Mouse (Mus musculus): Measurements from ENCODE around the gene Lpar3. TPM values are rescaled to one million over a fixed set of nuclear protein-coding genes. Genes with fewer than 3 reads are reported as not detected.

Gene Lpar3
- polyA plus RNA-seq, 1 experiment = 12.8 TPM

DNA sequence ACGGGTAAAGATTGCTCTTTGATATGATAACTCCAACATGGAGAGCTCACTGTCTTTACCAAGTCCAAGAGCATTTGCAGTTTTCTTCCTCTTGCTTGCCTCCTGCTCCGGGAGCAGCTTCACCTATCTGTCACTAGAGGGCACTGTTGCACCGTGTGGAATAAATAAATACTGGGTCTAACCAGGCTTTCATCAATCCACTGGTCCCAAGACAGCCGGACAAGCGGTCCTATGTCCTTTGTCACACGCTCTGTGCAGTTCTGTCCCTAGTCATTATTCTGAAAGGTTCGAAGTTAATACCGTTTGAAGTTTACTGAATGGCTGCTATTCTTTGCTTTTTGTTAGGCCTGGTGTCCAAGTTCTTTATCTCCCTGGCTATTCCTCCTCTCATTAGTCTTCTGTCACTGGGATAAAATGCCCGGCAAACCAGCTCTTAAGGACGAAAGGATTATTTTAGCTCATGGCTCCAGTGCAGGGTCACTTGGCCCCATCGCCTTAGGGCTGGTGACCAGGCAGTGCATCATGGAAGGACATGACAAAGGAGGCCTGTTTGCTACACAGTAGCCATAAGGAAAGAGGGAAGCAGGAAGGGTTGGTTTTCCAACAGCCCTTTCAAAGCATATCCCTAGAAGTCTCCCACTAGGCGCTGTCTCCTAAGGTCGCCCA, 35.6 kb upstream of the Lpar3 start:
- WGBS = 38% methylated on average over 13 of the region's 13 CpGs
- Histone ChIP-seq H3K27me3 (ENCODE audit: control insufficient read depth, insufficient read depth, low read length) (no peaks in the 10 kb centered on the region), H3K27ac (ENCODE audit: insufficient read depth, low read depth, low read length) (no peak overlapping the region), H3K4me1 (ENCODE audit: control insufficient read depth, insufficient read depth, insufficient read length, low read length) (no peaks in the 10 kb centered on the region), H3K4me3 (ENCODE audit: low read depth, low read length) (no peak overlapping the region), H3K36me3 (ENCODE audit: control insufficient read depth, insufficient read depth, low read length) (peaks cover 19% of the 10 kb centered on the region)
- TF ChIP-seq CTCF (IDR thresholded peaks at IDR 0.05; ENCODE audit: extremely low read depth, insufficient read length, insufficient replicate concordance, low read depth, low read length) = peak; percentile 87; the same call in 1 of the 2 replicates
- TF ChIP-seq POLR2A (IDR thresholded peaks at IDR 0.05; ENCODE audit: low read depth, low read length) = no peak

DNA sequence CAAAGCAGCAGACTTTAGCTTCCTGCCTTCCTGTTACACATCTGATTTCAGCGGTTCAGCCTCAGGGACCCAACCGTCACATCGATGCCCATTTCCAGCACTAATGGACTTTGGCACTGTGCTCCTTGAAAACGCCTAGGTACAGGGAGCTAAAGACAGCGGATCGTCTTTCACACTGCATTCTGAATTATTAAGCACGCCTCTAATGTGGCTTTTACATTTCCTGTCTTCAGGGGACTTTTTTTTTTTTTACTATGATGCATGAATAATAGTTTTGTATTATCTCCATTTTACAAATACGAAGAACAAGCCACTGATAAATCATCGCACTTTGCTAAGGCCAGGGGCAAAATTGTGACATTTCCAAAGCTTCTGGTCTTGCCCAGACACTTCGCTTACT, 34.7 kb upstream of the Lpar3 start:
- peaks cover 17% of the 10 kb centered on the region for H3K36me3 ChIP-seq (ENCODE audit: control insufficient read depth, insufficient read depth, low read length)
- no peaks in the 10 kb centered on the region for H3K4me1 ChIP-seq (ENCODE audit: control insufficient read depth, insufficient read depth, insufficient read length, low read length)
- no peak overlapping the region for H3K4me3 ChIP-seq (ENCODE audit: low read depth, low read length)
- 89% methylated on average over 10 of the region's 10 CpGs for WGBS
- no peak overlapping the region for H3K27ac ChIP-seq (ENCODE audit: insufficient read depth, low read depth, low read length)
- H3K27me3 ChIP-seq (ENCODE audit: control insufficient read depth, insufficient read depth, low read length) = no peaks in the 10 kb centered on the region
- TF ChIP-seq POLR2A (IDR thresholded peaks at IDR 0.05; ENCODE audit: low read depth, low read length) (no peak), CTCF (IDR thresholded peaks at IDR 0.05; ENCODE audit: extremely low read depth, insufficient read length, insufficient replicate concordance, low read depth, low read length) (no peak)

GRCm38 (mm10) chr3:146189933-146190332, 30.8 kb upstream of the Lpar3 start:
- H3K27me3 ChIP-seq (ENCODE audit: control insufficient read depth, insufficient read depth, low read length) = no peaks in the 10 kb centered on the region
- 84% methylated on average over 10 of the region's 10 CpGs for WGBS
- 0 out of 2 replicates have a peak, but pooled peaks cover 4% of the 10 kb centered on the region for H3K36me3 ChIP-seq (ENCODE audit: control insufficient read depth, insufficient read depth, low read length)
- H3K4me1 ChIP-seq (ENCODE audit: control insufficient read depth, insufficient read depth, insufficient read length, low read length) = no peaks in the 10 kb centered on the region
- no peak for TF ChIP-seq CTCF (IDR thresholded peaks at IDR 0.05; ENCODE audit: extremely low read depth, insufficient read length, insufficient replicate concordance, low read depth, low read length)
- TF ChIP-seq POLR2A (IDR thresholded peaks at IDR 0.05; ENCODE audit: low read depth, low read length) = no peak
- no peak overlapping the region for H3K4me3 ChIP-seq (ENCODE audit: low read depth, low read length)
- H3K27ac ChIP-seq (ENCODE audit: insufficient read depth, low read depth, low read length) = no peak overlapping the region

GRCm38 (mm10) chr3:146192507-146192906, 28.3 kb upstream of the Lpar3 start:
- 82% methylated on average over 1 of the region's 1 CpGs for WGBS
- Histone ChIP-seq H3K36me3 (ENCODE audit: control insufficient read depth, insufficient read depth, low read length) (no peaks in the 10 kb centered on the region), H3K4me1 (ENCODE audit: control insufficient read depth, insufficient read depth, insufficient read length, low read length) (peaks cover 14% of the 10 kb centered on the region; the same call in 1 of the 2 replicates), H3K4me3 (ENCODE audit: low read depth, low read length) (no peak overlapping the region), H3K27ac (ENCODE audit: insufficient read depth, low read depth, low read length) (no peak overlapping the region), H3K27me3 (ENCODE audit: control insufficient read depth, insufficient read depth, low read length) (no peaks in the 10 kb centered on the region)
- TF ChIP-seq POLR2A (IDR thresholded peaks at IDR 0.05; ENCODE audit: low read depth, low read length) = no peak
- TF ChIP-seq CTCF (IDR thresholded peaks at IDR 0.05; ENCODE audit: extremely low read depth, insufficient read length, insufficient replicate concordance, low read depth, low read length) = no peak

GRCm38 (mm10) chr3:146195153-146195552, 25.6 kb upstream of the Lpar3 start:
- H3K4me3 ChIP-seq (ENCODE audit: low read depth, low read length) = no peak overlapping the region
- WGBS = 87% methylated on average over 5 of the region's 5 CpGs
- TF ChIP-seq CTCF (IDR thresholded peaks at IDR 0.05; ENCODE audit: extremely low read depth, insufficient read length, insufficient replicate concordance, low read depth, low read length) (no peak), POLR2A (IDR thresholded peaks at IDR 0.05; ENCODE audit: low read depth, low read length) (no peak)
- peak overlapping the region; percentile 4; the same call in 1 of the 2 replicates for H3K27ac ChIP-seq (ENCODE audit: insufficient read depth, low read depth, low read length)
- H3K36me3 ChIP-seq (ENCODE audit: control insufficient read depth, insufficient read depth, low read length) = no peaks in the 10 kb centered on the region
- peaks cover 23% of the 10 kb centered on the region; the same call in 1 of the 2 replicates for H3K4me1 ChIP-seq (ENCODE audit: control insufficient read depth, insufficient read depth, insufficient read length, low read length)
- H3K27me3 ChIP-seq (ENCODE audit: control insufficient read depth, insufficient read depth, low read length) = no peaks in the 10 kb centered on the region

- Histone ChIP-seq H3K36me3 (ENCODE audit: control insufficient read depth, insufficient read depth, low read length) (no peaks in the 10 kb centered on the region), H3K4me3 (ENCODE audit: low read depth, low read length) (no peak overlapping the region), H3K27ac (ENCODE audit: insufficient read depth, low read depth, low read length) (peak overlapping the region; percentile 54; the same call in 1 of the 2 replicates), H3K4me1 (ENCODE audit: control insufficient read depth, insufficient read depth, insufficient read length, low read length) (peaks cover 23% of the 10 kb centered on the region; the same call in 1 of the 2 replicates), H3K27me3 (ENCODE audit: control insufficient read depth, insufficient read depth, low read length) (no peaks in the 10 kb centered on the region)
- TF ChIP-seq POLR2A (IDR thresholded peaks at IDR 0.05; ENCODE audit: low read depth, low read length) (no peak), CTCF (IDR thresholded peaks at IDR 0.05; ENCODE audit: extremely low read depth, insufficient read length, insufficient replicate concordance, low read depth, low read length) (no peak)
- 36% methylated on average over 6 of the region's 6 CpGs for WGBS
These were observed 24.5 kb upstream of the Lpar3 start for GRCm38 (mm10) chr3:146196301-146196700.

All from small intestine, adult 2 months (tissue).